Mouse (Mus musculus): ENCODE data around the gene Siva1. TPM values are rescaled to one million over a fixed set of nuclear protein-coding genes. Genes with fewer than 3 reads are reported as not detected.

Gene Siva1
- polyA plus RNA-seq, 1 experiment from 2014 or later, result 154 TPM

DNA sequence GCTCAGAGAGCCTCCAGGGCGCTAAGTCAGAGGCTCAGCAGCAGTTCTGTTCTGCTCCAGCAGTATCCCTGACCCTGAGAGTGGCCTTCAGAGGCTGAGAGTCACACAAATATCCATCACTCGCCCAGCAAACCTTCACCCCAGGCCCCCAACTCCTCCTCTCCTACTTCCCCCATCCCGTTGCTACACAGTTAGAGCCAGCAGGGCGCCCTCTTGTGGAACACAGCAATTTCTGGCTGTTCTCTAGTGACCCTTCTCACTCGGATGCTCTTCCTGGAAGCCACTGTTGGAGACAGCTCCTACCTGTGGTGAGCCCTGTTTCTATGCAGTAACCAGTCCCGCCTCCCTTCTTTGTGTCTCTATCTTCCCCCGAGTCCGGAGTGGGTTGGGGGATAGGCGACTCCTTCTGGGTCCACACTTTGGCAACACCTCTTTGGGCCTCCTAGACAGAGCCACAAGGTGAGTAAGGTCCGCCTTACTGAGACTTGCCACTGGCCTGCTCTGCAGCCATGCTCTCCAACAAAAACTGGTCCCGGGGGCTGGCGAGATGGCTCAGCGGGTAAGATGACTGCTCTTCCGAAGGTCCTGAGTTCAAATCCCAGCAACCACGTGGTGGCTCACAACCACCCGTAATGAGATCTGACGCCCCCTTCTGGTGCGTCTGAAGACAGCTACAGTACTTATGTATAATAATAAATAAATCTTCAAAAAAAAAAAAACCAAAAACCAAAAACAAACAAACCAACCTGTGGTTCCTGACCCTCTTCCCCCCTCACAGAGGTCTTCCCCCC is 31.0 kb downstream of the Siva1 start:
- peak; percentile 29 for ATAC-seq
- H3K4me2 ChIP-seq, result peak overlapping the region; percentile 92
- H3K27me3 ChIP-seq, result peaks cover 34% of the 10 kb centered on the region
- peaks cover 15% of the 10 kb centered on the region for H3K36me3 ChIP-seq (ENCODE audit: poor library complexity, severe bottlenecking)
- peak overlapping the region; percentile 100 for H3K9ac ChIP-seq
- no peaks in the 10 kb centered on the region for H3K9me3 ChIP-seq (replicated peaks)
- 15% methylated on average over 18 of the region's 18 CpGs for WGBS
- peak overlapping the region; percentile 98 for H3K4me3 ChIP-seq
- peaks cover 68% of the 10 kb centered on the region for H3K4me1 ChIP-seq
- H3K27ac ChIP-seq, result peak overlapping the region; percentile 92

DNA sequence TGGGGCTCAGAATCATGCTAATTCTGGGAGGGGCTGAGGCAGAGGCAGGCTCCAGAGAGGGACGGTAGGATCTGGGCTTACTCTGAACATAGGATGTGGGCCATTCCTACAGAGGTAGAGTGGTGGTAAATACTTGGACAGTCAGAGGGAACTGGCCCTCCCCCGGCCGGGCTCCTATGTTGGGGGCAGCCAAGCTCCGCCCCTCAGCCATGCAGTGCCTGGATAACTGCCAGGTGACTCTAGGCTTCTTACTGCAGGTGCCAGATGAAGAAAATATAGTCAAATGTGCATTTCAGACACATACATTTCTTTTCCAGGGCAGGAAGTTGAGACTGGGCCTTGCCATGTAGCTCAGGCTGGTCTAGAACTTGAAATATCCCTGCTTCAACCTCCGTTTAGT is 32.6 kb downstream of the Siva1 start:
- H3K4me3 ChIP-seq, result no peak overlapping the region
- no peaks in the 10 kb centered on the region for H3K36me3 ChIP-seq (ENCODE audit: poor library complexity, severe bottlenecking)
- H3K27me3 ChIP-seq, result peaks cover 46% of the 10 kb centered on the region
- no peak for ATAC-seq
- no peak overlapping the region for H3K4me2 ChIP-seq
- no peak overlapping the region for H3K27ac ChIP-seq
- no peak overlapping the region for H3K9ac ChIP-seq
- H3K9me3 ChIP-seq (replicated peaks), result no peaks in the 10 kb centered on the region
- peaks cover 52% of the 10 kb centered on the region for H3K4me1 ChIP-seq
- 56% methylated on average over 5 of the region's 5 CpGs for WGBS

DNA sequence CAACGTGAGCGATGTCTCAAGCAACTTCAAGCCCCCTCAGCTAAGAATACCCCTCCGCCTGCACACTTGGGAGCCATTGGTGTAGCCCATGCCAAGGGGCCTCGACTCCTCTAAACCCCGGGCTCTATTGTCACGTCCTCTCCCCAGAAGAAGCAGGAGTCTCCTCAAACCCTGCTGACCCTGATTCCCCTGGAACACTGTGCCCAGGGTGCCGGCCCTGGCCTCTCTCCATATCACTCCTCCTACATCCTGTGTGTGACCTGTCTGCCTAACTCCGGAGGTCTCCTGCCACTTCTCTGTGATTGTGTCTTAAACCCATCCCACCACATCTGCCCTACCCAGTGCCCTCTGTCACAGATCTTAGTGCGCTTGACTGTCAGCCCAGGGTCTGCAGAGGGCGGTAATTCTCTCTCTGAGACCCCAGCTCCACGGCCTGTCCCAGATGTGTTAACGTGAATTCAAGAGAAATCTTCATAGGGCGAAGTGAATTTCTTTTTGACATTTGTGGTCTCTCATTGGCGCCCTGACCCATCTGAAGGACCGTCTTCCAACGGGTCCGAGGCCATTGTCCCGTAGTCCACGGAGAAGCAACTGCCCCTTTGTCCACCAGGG is 33.6 kb downstream of the Siva1 start:
- 16% methylated on average over 19 of the region's 19 CpGs for WGBS
- ATAC-seq, result no peak
- Histone ChIP-seq H3K9ac (peak overlapping the region; percentile 71; the same call in 1 of the 2 replicates), H3K27me3 (peaks cover 46% of the 10 kb centered on the region), H3K4me3 (peak overlapping the region; percentile 59), H3K9me3 (replicated peaks) (no peaks in the 10 kb centered on the region), H3K4me1 (peaks cover 42% of the 10 kb centered on the region), H3K4me2 (peak overlapping the region; percentile 95), H3K36me3 (ENCODE audit: poor library complexity, severe bottlenecking) (no peaks in the 10 kb centered on the region), H3K27ac (no peak overlapping the region)

DNA sequence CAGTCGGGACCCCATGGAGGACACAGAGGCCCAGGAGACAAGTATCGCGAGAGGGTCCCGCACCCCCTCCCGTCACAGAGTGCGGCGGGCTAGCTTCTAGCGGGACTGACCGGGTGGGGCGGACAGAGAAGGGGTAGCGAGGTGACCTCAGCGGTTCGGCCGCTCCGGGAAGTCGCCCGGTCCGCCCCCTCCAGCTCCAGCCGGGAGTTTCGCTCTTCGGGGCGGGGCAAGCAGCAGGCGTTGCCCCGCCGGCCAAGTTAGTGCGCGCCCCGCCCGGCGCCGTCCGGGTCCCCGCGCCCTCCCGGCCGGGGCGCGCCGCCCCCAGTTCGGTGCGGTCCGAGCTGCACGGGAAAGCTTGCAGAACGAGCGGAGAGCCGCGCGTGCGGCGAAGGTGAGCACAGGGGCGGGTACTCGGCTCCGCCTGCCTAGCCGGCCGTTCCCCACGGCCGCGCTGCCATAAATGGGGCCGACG is 34.1 kb downstream of the Siva1 start, which contains the start of gene Zbtb42:
Gene Zbtb42 (plus strand): TSS at position 274 of the 472 bp plus-strand sequence.
- Histone ChIP-seq H3K4me3 (peak within 1 kb of the TSS; percentile 59), H3K27me3 (peaks cover 46% of the 10 kb centered on the region), H3K9ac (peak within 1 kb of the TSS; percentile 71), H3K4me2 (peak within 1 kb of the TSS; percentile 95), H3K9me3 (replicated peaks) (no peaks in the 10 kb centered on the region), H3K27ac (no peak within 1 kb of the TSS), H3K4me1 (peaks cover 41% of the 10 kb centered on the region), H3K36me3 (ENCODE audit: poor library complexity, severe bottlenecking) (no peaks in the 10 kb centered on the region)
- WGBS, result 1% methylated on average over 57 of the region's 60 CpGs
- ATAC-seq, result peak; percentile 23; the same call in 1 of the 2 replicates

DNA sequence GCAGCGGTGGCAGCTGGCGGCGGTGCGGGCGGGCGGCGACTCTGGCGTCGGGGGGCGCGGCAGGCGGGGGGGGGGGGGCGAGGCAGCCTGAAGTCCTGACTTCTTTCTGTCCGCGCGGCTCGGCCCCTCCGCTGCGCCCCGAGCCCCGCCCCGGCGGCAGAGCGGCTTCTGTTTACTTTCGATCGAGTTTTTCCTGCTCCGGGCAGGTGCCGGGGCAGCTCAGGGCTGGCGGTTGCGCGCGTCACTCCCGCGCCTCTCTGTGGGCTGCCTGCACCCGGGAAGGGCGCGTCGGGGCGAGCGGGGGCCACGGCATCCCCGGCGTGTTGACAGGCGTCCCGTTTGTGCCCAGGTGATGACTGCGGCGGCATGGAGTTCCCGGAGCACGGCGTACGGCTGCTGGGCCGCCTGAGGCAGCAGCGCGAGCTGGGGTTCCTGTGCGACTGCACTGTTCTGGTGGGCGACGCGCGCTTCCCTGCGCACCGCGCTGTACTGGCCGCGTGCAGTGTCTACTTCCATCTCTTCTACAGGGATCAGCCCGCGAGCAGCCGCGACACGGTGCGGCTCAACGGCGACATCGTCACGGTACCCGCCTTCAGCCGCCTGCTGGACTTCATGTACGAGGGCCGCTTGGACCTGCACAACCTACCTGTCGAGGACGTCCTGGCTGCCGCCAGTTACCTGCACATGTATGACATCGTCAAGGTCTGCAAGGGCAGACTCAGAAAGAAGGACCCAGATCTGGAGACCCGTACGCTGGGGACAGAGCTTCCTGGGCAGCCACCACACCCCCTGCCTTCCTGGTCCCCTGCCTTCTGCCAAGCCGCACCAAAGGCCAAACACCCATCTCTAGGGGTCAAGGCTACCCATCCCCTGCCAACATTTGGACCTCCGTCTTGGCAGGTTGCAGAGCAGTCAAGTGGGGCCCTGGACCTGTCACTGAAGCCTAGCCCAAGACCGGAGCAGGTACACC is 34.8 kb downstream of the Siva1 start:
- H3K36me3 ChIP-seq (ENCODE audit: poor library complexity, severe bottlenecking), result no peaks in the 10 kb centered on the region
- no peak overlapping the region for H3K27ac ChIP-seq
- H3K27me3 ChIP-seq, result peaks cover 46% of the 10 kb centered on the region
- peak overlapping the region; percentile 95 for H3K4me2 ChIP-seq
- H3K9me3 ChIP-seq (replicated peaks), result no peaks in the 10 kb centered on the region
- WGBS, result 5% methylated on average over 61 of the region's 87 CpGs
- H3K4me1 ChIP-seq, result peaks cover 40% of the 10 kb centered on the region
- H3K4me3 ChIP-seq, result peak overlapping the region; percentile 59
- peak; percentile 48 for ATAC-seq
- peak overlapping the region; percentile 71 for H3K9ac ChIP-seq

DNA sequence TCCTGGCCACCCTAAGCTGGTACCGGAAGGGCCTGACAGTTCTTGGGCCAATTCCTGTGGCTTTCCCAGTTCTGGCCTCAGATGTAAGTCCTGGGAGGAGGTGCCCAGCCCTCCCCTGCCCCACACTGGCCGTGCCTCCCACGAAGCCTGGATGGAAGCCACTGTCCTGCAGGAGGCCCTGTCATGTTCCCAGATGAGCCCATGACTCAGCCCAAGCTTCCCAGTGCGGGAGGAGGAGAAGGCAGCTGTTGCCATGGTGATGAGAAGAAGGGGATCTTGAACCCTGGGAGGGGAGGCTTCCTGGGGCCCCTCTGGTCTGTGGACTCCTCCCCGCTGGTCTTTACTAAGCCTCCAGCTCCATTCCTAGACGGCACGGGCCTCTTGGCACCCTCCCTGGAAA is 38.9 kb downstream of the Siva1 start:
- 52% methylated on average over 7 of the region's 7 CpGs for WGBS
- H3K4me3 ChIP-seq, result no peak overlapping the region
- H3K9ac ChIP-seq, result no peak overlapping the region
- H3K36me3 ChIP-seq (ENCODE audit: poor library complexity, severe bottlenecking), result no peaks in the 10 kb centered on the region
- H3K27ac ChIP-seq, result no peak overlapping the region
- H3K9me3 ChIP-seq (replicated peaks), result no peaks in the 10 kb centered on the region
- H3K27me3 ChIP-seq, result peaks cover 33% of the 10 kb centered on the region
- H3K4me2 ChIP-seq, result no peak overlapping the region
- peaks cover 17% of the 10 kb centered on the region for H3K4me1 ChIP-seq
- no peak for ATAC-seq

DNA sequence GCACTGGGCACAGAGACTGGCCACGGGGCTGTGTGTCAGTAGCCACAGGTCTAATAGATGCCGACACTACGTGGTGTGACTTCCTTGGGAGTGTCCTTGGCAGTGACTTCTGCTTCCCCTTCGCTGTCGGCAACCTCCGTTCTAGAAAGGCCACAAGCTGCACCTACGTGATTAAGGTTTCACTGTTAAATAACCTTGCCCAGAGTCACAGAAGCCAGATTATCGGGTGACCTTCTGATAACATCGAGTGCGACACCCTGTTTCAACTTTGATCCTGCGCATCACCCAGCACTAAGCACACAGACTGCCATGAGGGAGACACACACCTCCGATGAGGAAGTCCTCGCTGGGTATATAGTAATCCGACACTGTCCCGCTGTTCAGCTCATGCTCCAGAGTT is 44.0 kb downstream of the Siva1 start:
- Histone ChIP-seq H3K27me3 (no peaks in the 10 kb centered on the region), H3K27ac (no peak overlapping the region), H3K9me3 (replicated peaks) (no peaks in the 10 kb centered on the region), H3K4me1 (peaks cover 13% of the 10 kb centered on the region), H3K36me3 (ENCODE audit: poor library complexity, severe bottlenecking) (no peaks in the 10 kb centered on the region), H3K4me3 (no peak overlapping the region), H3K4me2 (no peak overlapping the region), H3K9ac (no peak overlapping the region)
- no peak for ATAC-seq
- WGBS, result 81% methylated on average over 15 of the region's 15 CpGs

DNA sequence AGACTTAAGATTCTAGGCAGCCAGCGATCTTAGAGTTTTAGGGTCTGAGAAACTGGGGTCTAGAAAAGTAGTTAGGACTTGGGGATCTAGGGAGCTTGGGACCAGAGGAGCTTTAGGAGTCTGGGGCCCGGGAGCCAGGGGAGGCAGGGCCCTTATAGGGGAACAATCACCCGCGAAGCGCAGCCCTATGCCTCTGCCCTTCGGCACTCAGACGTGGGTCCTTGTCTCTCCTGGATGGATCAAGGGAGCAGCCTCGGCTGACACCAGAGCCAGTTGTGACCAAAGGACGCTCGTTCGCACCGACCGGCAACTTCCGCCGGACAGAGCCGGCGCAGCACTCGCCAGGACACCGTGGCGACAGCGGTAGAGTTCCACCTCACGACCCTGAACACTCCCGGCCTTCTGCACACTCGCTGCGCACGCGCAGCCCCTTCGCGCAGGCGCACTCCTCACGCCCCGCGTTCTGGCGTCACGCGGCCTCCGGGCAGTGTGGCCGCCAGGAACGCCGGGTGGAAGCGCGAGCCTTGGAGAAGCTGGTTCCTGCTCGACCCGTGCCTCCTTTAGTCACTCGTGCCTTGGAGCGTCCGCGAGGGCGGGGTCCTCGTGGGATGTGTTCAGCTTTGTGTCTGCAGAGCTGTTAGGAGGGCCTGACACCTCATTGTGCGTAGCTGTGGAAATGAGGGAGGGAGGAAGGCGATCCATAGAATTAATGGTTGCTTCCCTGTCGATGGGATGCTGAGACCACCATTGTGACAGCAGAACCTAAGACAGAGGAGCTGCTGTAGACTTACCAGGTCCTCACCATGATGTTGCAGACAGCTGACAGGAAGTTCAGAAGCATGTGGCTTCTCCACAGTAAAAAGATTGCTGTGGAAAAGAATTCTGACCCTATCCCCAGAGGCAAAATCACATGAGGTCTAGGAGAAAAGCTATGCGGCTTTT is 49.0 kb downstream of the Siva1 start:
- WGBS, result 3% methylated on average over 54 of the region's 54 CpGs
- ATAC-seq, result peak; percentile 97
- H3K9me3 ChIP-seq (replicated peaks), result no peaks in the 10 kb centered on the region
- peak overlapping the region; percentile 96 for H3K9ac ChIP-seq
- H3K27me3 ChIP-seq, result 0 out of 2 replicates have a peak, but pooled peaks cover 10% of the 10 kb centered on the region
- H3K27ac ChIP-seq, result peak overlapping the region; percentile 90
- H3K4me1 ChIP-seq, result peaks cover 18% of the 10 kb centered on the region
- H3K4me2 ChIP-seq, result peak overlapping the region; percentile 87
- H3K36me3 ChIP-seq (ENCODE audit: poor library complexity, severe bottlenecking), result no peaks in the 10 kb centered on the region
- H3K4me3 ChIP-seq, result peak overlapping the region; percentile 69

DNA sequence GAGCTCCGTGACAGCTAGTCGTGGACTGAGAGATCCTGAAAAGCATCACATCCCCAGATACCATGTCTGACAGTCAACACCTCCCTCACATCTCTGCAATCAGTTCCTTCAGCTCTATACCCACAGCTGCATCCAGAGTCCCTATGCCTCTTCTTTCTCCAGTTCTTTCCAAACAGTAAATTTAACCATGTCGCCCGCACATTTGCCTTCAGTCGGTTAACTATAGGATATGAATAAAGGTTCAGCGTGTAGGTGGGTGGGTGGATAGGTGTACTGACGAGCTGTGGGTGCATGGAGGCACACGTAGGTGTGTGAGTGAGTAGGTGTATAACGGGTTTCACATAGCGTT is 49.6 kb downstream of the Siva1 start:
- 82% methylated on average over 10 of the region's 10 CpGs for WGBS

DNA sequence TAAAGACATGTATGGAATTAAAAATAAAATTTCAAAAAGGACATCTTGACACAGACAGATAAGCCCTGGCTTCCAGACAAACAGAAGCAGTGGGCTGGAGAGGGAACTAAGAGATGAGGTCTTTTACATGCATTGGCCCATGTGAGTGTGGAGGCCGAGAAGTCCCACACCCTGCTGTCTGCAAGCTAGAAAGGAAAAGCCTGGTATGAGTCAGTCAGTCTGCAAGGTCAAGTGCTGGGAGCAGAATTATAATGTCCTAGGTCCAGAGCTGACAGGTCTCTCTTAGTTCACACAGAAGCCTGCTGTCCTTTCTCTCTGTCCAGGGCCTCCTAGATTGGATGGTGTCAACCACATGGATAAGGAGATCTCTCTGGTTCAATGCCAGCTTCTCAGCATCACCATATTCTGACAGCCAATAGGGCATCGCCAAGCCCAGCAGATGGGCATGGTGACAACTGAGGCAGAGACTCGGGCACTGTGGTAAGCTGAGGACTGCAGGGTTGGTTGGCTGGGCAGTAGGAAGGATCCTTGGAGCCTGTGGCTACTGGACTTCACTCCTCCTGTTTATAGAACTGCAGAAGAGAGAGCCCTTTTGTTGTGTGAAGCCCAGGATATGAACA is 52.4 kb downstream of the Siva1 start:
- 84% methylated on average over 3 of the region's 3 CpGs for WGBS
- Histone ChIP-seq H3K27ac (no peak overlapping the region), H3K36me3 (ENCODE audit: poor library complexity, severe bottlenecking) (no peaks in the 10 kb centered on the region), H3K4me1 (peaks cover 30% of the 10 kb centered on the region), H3K9me3 (replicated peaks) (no peaks in the 10 kb centered on the region), H3K4me3 (no peak overlapping the region), H3K27me3 (peaks cover 27% of the 10 kb centered on the region), H3K9ac (no peak overlapping the region), H3K4me2 (no peak overlapping the region)
- no peak for ATAC-seq

More for the DNA sequence above, 49.6 kb downstream of the Siva1 start:
- Histone ChIP-seq H3K27ac (peak overlapping the region; percentile 90), H3K9me3 (replicated peaks) (no peaks in the 10 kb centered on the region), H3K9ac (peak overlapping the region; percentile 96), H3K36me3 (ENCODE audit: poor library complexity, severe bottlenecking) (no peaks in the 10 kb centered on the region), H3K4me3 (peak overlapping the region; percentile 69), H3K4me1 (peaks cover 18% of the 10 kb centered on the region), H3K4me2 (peak overlapping the region; percentile 87), H3K27me3 (peaks cover 15% of the 10 kb centered on the region; the same call in 1 of the 2 replicates)
- no peak for ATAC-seq
